ENCODE assay signal across 24 mouse cellular contexts in genomic region chr14:75530815-75531353, GRCm38 (mm10).
"Had no signal": no experiment of that assay in that cellular context is flagged by ENCODE, and none has a peak within 500 bp of the region (broad histone marks: within the 10 kb centered on the region; RNA-seq: fewer than 3 reads in every experiment).

No protein-coding gene starts in this region.

- H3K9me3 ChIP-seq: heart, embryonic 10.5 days; heart, embryonic 12.5 days; intestine, embryonic 15.5 days; liver, embryonic 13.5 days; liver, embryonic 15.5 days had no signal

- H3K27ac ChIP-seq: gastrocnemius, adult 2 months; heart, embryonic 10.5 days; hindbrain, embryonic 14.5 days; intestine, embryonic 15.5 days; layer of hippocampus, adult 2 months; left cerebral cortex, adult 2 months; liver, embryonic 13.5 days; liver, embryonic 15.5 days had no signal

- H3K36me3 ChIP-seq: heart, embryonic 10.5 days; heart, embryonic 12.5 days; intestine, embryonic 15.5 days; liver, embryonic 13.5 days; liver, embryonic 15.5 days had no signal

- H3K4me2 ChIP-seq: hindbrain, embryonic 14.5 days; intestine, embryonic 15.5 days; liver, embryonic 11.5 days; liver, embryonic 15.5 days had no signal

- H3K9ac ChIP-seq: heart, embryonic 12.5 days; hindbrain, embryonic 14.5 days; intestine, embryonic 15.5 days; liver, embryonic 13.5 days; liver, embryonic 15.5 days had no signal

- H3K4me3 ChIP-seq: gastrocnemius, adult 2 months; heart, embryonic 10.5 days; heart, embryonic 12.5 days; intestine, embryonic 15.5 days; layer of hippocampus, adult 2 months; left cerebral cortex, adult 2 months; liver, embryonic 13.5 days; liver, embryonic 15.5 days had no signal

- ATAC-seq: hindbrain, embryonic 16.5 days; inflammation-experienced regulatory T-cells, adult 6 months; intestine, embryonic 15.5 days; intestine, postnatal 0 days had no signal

- H3K27me3 ChIP-seq: intestine, embryonic 15.5 days; liver, embryonic 13.5 days; liver, embryonic 15.5 days had no signal

- DNase-seq: gastrocnemius, adult 2 months; gastrocnemius, postnatal 10 days; gastrocnemius, postnatal 25 days; heart, adult 18-20 months; heart, postnatal 10 days; heart, postnatal 4 days; kidney, adult 18-20 months; kidney, adult 8-10 months; kidney, postnatal 10 days; kidney, postnatal 25 days; kidney, postnatal 4 days; liver; liver, embryonic 13.5 days had no signal
